Mouse (Mus musculus) liver, embryonic 12.5 days (tissue): ENCODE measurements around the gene Urah. TPM values are rescaled to one million over a fixed set of nuclear protein-coding genes. Genes with fewer than 3 reads are reported as not detected.

Experiments
- ATAC-seq: fragments of 200-750 bp; cut with Nextera tagmentation; 2 replicates; pipeline ENCODE4 v1.8.0; 2017; ENCODE audit warnings: moderate number of reproducible peaks, mild to moderate bottlenecking, moderate library complexity
- H3K27ac ChIP-seq: fragments of 300-500 bp; sonication (generic); 2 replicates; pipeline ENCODE4 v1.5.1; 2016; ENCODE audit warnings: mild to moderate bottlenecking
- H3K27me3 ChIP-seq: fragments of 300-500 bp; sonication (generic); replicated peaks from 2 replicates; pipeline ENCODE4 v1.6.1; 2016; ENCODE audit warnings: mild to moderate bottlenecking, moderate library complexity
- H3K36me3 ChIP-seq: fragments of 300-500 bp; sonication (generic); 2 replicates; pipeline ENCODE4 v1.6.1; 2016; ENCODE audit warnings: mild to moderate bottlenecking, moderate library complexity
- H3K4me1 ChIP-seq: fragments of 300-500 bp; sonication (generic); 2 replicates; pipeline ENCODE4 v1.6.1; 2016
- H3K4me2 ChIP-seq: fragments of 300-500 bp; sonication (generic); 2 replicates; pipeline ENCODE4 v1.6.1; 2016; ENCODE audit warnings: mild to moderate bottlenecking, moderate library complexity
- H3K4me3 ChIP-seq: fragments of 300-500 bp; sonication (generic); 2 replicates; pipeline ENCODE4 v1.5.1; 2016; ENCODE audit warnings: mild to moderate bottlenecking, moderate library complexity
- H3K9ac ChIP-seq: fragments of 300-500 bp; sonication (generic); 2 replicates; pipeline ENCODE4 v1.6.1; 2016; ENCODE audit warnings: mild to moderate bottlenecking, moderate library complexity
- H3K9me3 ChIP-seq: fragments of 300-500 bp; sonication (generic); replicated peaks from 2 replicates; pipeline ENCODE4 v1.6.1; 2016; ENCODE audit warnings: mild to moderate bottlenecking, moderate library complexity
- WGBS: fragments of 180-500 bp; shearing (Covaris S2); methylation state at CpG from one replicate; pipeline ENCODE4 v1.1.7; 2016; ENCODE audit not compliant: insufficient replicate concordance; 5-methylcytosine and 5-hydroxymethylcytosine counted together
- polyA plus RNA-seq: library from polyadenylated mRNA; unstranded; fragments of >200 nt; fragmentation: Nextera tagmentation; extraction: Ambion mirVana; gene quantifications from 2 replicates; pipeline ENCODE4 v1.2.1, GENCODE M21; 2016

Urah gene
- 4.5 and 4.6 TPM in 2 replicates for polyA plus RNA-seq

DNA sequence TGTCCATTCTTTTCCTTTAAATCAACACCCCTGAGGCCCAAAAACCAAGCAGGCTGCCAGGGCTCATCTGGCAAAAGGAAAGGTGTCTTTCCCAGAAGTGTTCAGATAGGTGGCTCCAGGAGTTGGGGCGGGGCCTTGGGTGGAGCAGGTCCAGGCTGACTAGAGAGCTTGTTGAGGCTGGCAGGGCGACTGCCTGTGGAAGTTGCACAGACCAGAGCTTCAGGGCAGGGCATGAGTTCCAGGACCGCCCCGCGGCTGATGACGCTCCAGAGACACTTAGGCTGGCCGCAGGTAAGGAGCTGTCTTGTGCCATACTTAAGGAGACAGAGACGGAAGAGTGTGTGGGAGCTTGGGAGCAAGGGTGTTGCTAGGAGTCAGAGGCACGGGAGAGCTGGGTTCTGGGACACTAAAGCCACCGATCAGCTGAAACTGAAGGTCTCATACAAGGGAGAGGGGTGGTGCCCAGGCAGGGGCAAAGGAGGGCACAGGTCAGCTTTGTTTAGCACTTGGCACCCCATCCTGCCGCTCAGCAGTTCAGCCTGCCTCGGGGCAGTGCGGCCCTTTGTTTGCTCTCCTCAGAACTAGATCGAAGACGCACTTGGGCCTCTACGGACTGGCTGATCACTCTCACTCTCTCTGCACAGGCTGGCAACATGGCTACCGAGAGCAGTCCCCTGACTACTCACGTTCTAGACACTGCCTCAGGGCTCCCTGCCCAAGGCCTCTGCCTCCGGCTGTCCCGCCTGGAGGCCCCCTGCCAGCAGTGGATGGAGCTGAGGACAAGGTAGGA, at the start of gene Urah:
Urah (plus strand) TSS at position 51 of the 790 bp plus-strand sequence.
- Histone ChIP-seq H3K9ac (no peak within 1 kb of the TSS), H3K27me3 (peaks cover 43% of the 10 kb centered on the region), H3K27ac (no peak within 1 kb of the TSS), H3K4me3 (no peak within 1 kb of the TSS), H3K4me2 (peak within 1 kb of the TSS; percentile 33), H3K36me3 (no peaks in the 10 kb centered on the region), H3K9me3 (no peaks in the 10 kb centered on the region), H3K4me1 (peaks cover 9% of the 10 kb centered on the region)
- WGBS = 43% methylated on average over 20 of the region's 20 CpGs
- peak; percentile 62 for ATAC-seq

GRCm38 (mm10) chr7:140787406-140788052, 47.3 kb upstream of the Urah start, which contains the start of gene Syce1:
Gene Syce1, minus strand, starts transcription at chr7:140787852.
- Histone ChIP-seq H3K27me3 (no peaks in the 10 kb centered on the region), H3K4me3 (no peak within 1 kb of the TSS), H3K27ac (no peak within 1 kb of the TSS), H3K4me2 (no peak within 1 kb of the TSS), H3K4me1 (no peaks in the 10 kb centered on the region), H3K36me3 (no peaks in the 10 kb centered on the region), H3K9me3 (no peaks in the 10 kb centered on the region), H3K9ac (no peak within 1 kb of the TSS)
- ATAC-seq = no peak
- 63% methylated on average over 33 of the region's 33 CpGs for WGBS

DNA sequence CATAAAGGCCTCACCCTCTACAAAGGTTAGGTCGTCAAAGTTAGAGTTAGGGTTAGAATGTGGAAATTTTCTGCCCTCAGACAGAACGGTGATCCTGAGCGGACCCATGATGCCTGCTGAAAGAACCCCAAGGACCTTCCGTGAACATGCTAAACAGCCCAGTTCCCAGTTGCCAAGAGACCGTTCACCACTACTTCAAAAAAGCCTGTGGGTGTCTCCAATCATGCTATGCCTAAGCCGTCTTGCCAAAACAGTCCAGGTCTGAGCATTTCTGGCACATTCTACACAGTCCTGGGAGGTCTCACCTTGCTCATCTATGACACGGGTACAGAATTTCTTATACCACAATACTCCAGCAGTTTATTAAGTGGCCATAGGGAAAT, 46.8 kb upstream of the Urah start:
- H3K9ac ChIP-seq = no peak overlapping the region
- 71% methylated on average over 7 of the region's 7 CpGs for WGBS
- no peak for ATAC-seq
- no peak overlapping the region for H3K27ac ChIP-seq
- no peaks in the 10 kb centered on the region for H3K36me3 ChIP-seq
- no peaks in the 10 kb centered on the region for H3K9me3 ChIP-seq
- no peak overlapping the region for H3K4me3 ChIP-seq
- H3K4me2 ChIP-seq = no peak overlapping the region
- no peaks in the 10 kb centered on the region for H3K27me3 ChIP-seq
- no peaks in the 10 kb centered on the region for H3K4me1 ChIP-seq

- H3K9ac ChIP-seq = no peak overlapping the region
- H3K4me1 ChIP-seq = no peaks in the 10 kb centered on the region
- 53% methylated on average over 4 of the region's 4 CpGs for WGBS
- no peaks in the 10 kb centered on the region for H3K36me3 ChIP-seq
- H3K4me3 ChIP-seq = no peak overlapping the region
- no peaks in the 10 kb centered on the region for H3K27me3 ChIP-seq
- no peak overlapping the region for H3K4me2 ChIP-seq
- no peak for ATAC-seq
- H3K27ac ChIP-seq = no peak overlapping the region
- no peaks in the 10 kb centered on the region for H3K9me3 ChIP-seq
These were observed 41.3 kb upstream of the Urah start for GRCm38 (mm10) chr7:140793541-140793940.

- 74% methylated on average over 3 of the region's 3 CpGs for WGBS
- no peak overlapping the region for H3K4me2 ChIP-seq
- no peak for ATAC-seq
- no peaks in the 10 kb centered on the region for H3K36me3 ChIP-seq
- H3K9me3 ChIP-seq = no peaks in the 10 kb centered on the region
- H3K9ac ChIP-seq = no peak overlapping the region
- no peak overlapping the region for H3K4me3 ChIP-seq
- H3K4me1 ChIP-seq = no peaks in the 10 kb centered on the region
- no peak overlapping the region for H3K27ac ChIP-seq
- no peaks in the 10 kb centered on the region for H3K27me3 ChIP-seq
These were observed 37.2 kb upstream of the Urah start for GRCm38 (mm10) chr7:140797619-140798018.

- no peak overlapping the region for H3K9ac ChIP-seq
- no peak overlapping the region for H3K27ac ChIP-seq
- no peaks in the 10 kb centered on the region for H3K9me3 ChIP-seq
- no peaks in the 10 kb centered on the region for H3K4me1 ChIP-seq
- no peak overlapping the region for H3K4me3 ChIP-seq
- WGBS = 53% methylated on average over 2 of the region's 2 CpGs
- H3K4me2 ChIP-seq = no peak overlapping the region
- ATAC-seq = no peak
- no peaks in the 10 kb centered on the region for H3K36me3 ChIP-seq
- no peaks in the 10 kb centered on the region for H3K27me3 ChIP-seq
These were observed 36.6 kb upstream of the Urah start for GRCm38 (mm10) chr7:140798212-140798611.

DNA sequence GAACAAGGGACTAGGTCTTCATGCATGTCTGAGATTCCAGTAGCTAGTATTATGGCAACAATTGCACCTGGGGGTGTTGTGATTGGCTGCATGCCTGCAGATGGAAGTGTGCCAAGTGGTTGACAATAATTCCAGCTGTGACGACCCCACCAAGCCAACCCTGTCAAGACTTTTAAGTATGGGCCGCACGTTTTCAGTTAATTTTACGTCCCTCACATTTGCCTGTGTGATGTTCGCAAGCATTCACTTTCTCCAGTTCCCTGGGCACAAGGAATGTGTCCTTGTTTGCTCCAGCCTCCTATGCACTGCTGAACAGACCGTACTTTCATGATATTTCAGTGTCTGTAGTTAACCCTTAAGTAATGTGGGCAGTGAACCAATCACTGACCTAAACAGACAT, 32.2 kb upstream of the Urah start:
- no peak overlapping the region for H3K4me2 ChIP-seq
- no peaks in the 10 kb centered on the region for H3K27me3 ChIP-seq
- H3K4me1 ChIP-seq = no peaks in the 10 kb centered on the region
- no peaks in the 10 kb centered on the region for H3K36me3 ChIP-seq
- 67% methylated on average over 6 of the region's 6 CpGs for WGBS
- no peak for ATAC-seq
- H3K9ac ChIP-seq = no peak overlapping the region
- no peak overlapping the region for H3K27ac ChIP-seq
- H3K9me3 ChIP-seq = no peaks in the 10 kb centered on the region
- H3K4me3 ChIP-seq = no peak overlapping the region

DNA sequence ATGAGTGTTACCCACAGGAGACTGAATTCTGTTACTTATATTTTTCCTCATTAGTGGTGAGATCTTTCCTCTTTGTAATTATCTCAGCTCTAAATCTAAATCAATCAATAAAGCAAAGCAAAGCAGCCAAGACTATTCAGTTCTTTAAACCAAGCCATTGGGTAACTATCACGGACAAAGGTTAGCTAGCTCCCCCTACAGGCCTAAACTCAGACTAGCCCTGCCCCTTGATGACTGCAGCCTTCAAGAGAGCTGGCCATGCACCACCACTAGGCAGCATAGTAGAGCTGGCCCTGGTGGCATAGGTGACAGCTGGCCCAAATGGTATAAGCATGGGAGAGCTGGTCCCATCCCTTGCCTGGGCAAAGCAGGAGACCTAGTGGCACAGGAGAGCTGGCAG, 29.1 kb upstream of the Urah start:
- ATAC-seq = peak; percentile 54
- H3K4me2 ChIP-seq = no peak overlapping the region
- H3K9me3 ChIP-seq = no peaks in the 10 kb centered on the region
- no peaks in the 10 kb centered on the region for H3K27me3 ChIP-seq
- H3K36me3 ChIP-seq = no peaks in the 10 kb centered on the region
- H3K4me3 ChIP-seq = no peak overlapping the region
- no peak overlapping the region for H3K9ac ChIP-seq
- H3K27ac ChIP-seq = no peak overlapping the region
- H3K4me1 ChIP-seq = no peaks in the 10 kb centered on the region
- WGBS = 8% methylated on average over 1 of the region's 1 CpGs

GRCm38 (mm10) chr7:140810496-140810895, 24.3 kb upstream of the Urah start:
- Histone ChIP-seq H3K27ac (no peak overlapping the region), H3K9me3 (no peaks in the 10 kb centered on the region), H3K4me1 (no peaks in the 10 kb centered on the region), H3K9ac (no peak overlapping the region), H3K27me3 (no peaks in the 10 kb centered on the region), H3K4me2 (no peak overlapping the region), H3K4me3 (no peak overlapping the region), H3K36me3 (no peaks in the 10 kb centered on the region)
- 72% methylated on average over 6 of the region's 6 CpGs for WGBS
- ATAC-seq = no peak

DNA sequence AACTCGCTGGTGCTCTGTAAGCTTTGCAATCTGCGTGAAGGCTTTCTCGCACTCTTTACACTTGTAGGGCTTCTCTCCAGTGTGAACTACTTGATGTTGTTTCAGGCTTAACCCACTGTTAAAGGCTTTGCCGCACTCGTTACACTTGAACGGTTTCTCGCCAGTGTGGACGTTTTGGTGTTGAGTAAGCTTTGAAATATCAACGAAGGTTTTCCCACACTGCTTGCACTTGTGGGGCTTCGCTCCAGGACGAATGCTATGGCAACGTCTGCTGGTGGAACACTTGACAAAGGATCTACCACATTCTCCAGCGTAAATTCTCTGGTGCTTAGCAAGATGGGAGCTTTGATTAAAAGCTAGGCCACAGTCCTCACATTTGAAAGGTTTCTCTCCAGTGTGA, 23.1 kb upstream of the Urah start:
- Histone ChIP-seq H3K27ac (no peak overlapping the region), H3K4me2 (no peak overlapping the region), H3K27me3 (no peaks in the 10 kb centered on the region), H3K9ac (no peak overlapping the region), H3K9me3 (no peaks in the 10 kb centered on the region), H3K4me3 (no peak overlapping the region), H3K4me1 (no peaks in the 10 kb centered on the region), H3K36me3 (no peaks in the 10 kb centered on the region)
- WGBS = 79% methylated on average over 13 of the region's 13 CpGs
- ATAC-seq = no peak

GRCm38 (mm10) chr7:140812850-140813249, 22.0 kb upstream of the Urah start:
- 79% methylated on average over 12 of the region's 12 CpGs for WGBS
- H3K4me3 ChIP-seq = no peak overlapping the region
- H3K9me3 ChIP-seq = no peaks in the 10 kb centered on the region
- no peak overlapping the region for H3K4me2 ChIP-seq
- no peaks in the 10 kb centered on the region for H3K27me3 ChIP-seq
- no peaks in the 10 kb centered on the region for H3K36me3 ChIP-seq
- no peaks in the 10 kb centered on the region for H3K4me1 ChIP-seq
- H3K9ac ChIP-seq = no peak overlapping the region
- no peak overlapping the region for H3K27ac ChIP-seq
- no peak for ATAC-seq

DNA sequence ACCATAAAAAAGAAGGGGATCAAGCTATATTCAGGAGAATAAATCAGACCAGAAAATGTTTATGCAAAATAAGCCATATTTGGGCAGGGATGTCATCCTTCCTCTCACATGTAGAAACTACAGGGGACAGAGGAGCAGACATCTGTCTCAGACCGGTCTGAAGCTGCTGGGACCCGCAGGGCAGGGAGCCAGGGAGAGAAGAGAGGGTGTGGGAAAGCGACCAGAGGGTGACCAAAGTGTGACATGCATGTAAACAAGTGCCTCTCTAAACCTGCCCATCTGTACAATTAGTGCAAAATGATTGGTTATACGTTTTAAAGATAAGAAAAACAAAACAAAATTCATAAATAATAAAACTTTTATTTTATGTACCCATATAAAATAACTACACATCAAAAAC, 14.6 kb upstream of the Urah start:
- no peak overlapping the region for H3K27ac ChIP-seq
- no peaks in the 10 kb centered on the region for H3K9me3 ChIP-seq
- H3K9ac ChIP-seq = no peak overlapping the region
- H3K4me2 ChIP-seq = no peak overlapping the region
- H3K36me3 ChIP-seq = no peaks in the 10 kb centered on the region
- H3K4me1 ChIP-seq = 0 out of 2 replicates have a peak, but pooled peaks cover 9% of the 10 kb centered on the region
- H3K4me3 ChIP-seq = no peak overlapping the region
- WGBS = 60% methylated on average over 4 of the region's 4 CpGs
- 0 out of 2 replicates have a peak, but pooled peaks cover 7% of the 10 kb centered on the region for H3K27me3 ChIP-seq
- no peak for ATAC-seq
